Mouse (Mus musculus): ENCODE measurements around the gene Cct8l1. TPM values are rescaled to one million over a fixed set of nuclear protein-coding genes. Genes with fewer than 3 reads are reported as not detected.

Gene Cct8l1
- total RNA-seq (2015; ENCODE audit: low replicate concordance) (not detected in 2 replicates), total RNA-seq (2017; ENCODE audit: low replicate concordance) (not detected in 2 replicates)

DNA sequence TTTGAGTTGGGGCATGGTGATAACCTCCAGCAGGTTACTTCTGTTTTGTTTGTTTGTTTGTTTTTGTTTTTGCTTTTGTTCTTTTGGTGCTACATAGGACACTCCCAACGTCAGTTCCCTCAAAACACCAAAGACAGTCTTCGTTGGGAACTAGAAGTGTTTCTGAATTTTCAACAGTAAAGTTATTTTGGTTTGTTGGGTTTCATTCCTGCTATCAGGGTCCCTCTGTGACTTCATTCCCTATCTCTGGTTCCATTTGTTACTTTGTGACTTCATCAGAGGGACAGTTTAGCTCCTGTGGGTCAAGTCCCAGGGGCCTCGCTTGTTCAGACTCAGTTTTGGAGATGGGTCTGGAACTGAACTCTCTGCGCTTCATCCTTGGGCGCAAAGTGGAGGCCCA lies at the start of gene Cct8l1:
TSS of gene Cct8l1 (plus strand) at position 301 of the 400 bp plus-strand sequence.
- ATAC-seq (replicated peaks; ENCODE audit: low FRiP score, poor library complexity, severe bottlenecking) = no peak

DNA sequence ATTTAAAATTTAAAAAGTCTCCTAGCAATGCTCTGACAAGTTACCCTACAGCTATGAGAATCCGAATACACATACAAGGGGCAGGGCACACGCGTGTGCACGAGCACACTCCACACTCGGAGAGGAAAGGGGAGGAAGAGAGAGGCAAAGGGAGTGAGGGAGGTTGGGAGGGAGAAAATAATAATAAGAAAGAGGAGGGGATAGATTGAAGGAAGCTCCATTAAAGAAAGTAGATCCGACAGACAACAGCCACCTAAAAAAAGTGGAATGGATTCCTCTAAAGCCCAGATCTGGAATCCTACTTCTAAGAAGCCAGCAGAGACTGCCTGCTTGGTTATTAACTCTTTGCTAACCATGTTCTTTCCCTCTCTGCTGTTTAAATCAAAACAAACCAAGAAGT lies 43.8 kb upstream of the Cct8l1 start:
- ATAC-seq (replicated peaks; ENCODE audit: low FRiP score, poor library complexity, severe bottlenecking) = no peak

DNA sequence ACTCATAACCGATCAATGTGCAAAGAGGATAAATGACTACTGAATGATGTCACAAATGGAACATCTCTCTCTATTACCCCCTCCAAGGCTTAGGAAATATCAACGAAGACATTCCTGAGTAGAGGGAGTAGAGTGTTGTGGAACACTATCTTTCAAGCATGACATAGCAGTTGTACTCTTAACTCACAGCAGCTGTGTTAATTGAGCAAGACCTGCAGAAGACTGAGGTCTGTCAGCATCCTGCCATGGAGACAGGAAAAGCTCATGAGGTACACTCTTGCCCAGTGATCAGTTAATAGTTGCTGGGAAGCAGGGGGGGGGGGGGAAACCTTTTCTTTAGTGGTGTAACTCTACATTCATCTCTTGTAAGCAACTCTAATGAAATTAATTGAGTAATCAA lies 40.1 kb upstream of the Cct8l1 start:
- ATAC-seq (replicated peaks; ENCODE audit: low FRiP score, poor library complexity, severe bottlenecking) = no peak

DNA sequence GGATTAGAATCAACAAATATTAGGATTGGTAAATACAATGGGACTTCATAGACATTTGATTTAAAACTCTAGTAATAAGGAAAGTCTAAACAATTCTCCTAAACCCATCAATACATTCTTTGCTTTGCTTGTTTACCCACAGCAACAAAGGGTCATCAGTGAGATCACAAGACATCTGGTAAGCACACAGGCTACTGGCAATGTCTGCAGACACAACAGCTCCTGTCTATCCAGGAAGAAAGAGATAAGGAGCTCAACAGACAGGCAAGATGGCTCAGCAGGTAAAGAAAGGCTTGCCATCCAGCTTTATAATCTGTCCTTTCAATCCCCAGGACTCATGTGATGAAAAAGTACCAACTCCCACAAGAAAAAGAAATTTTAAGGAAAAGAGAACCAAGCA lies 37.0 kb upstream of the Cct8l1 start:
- ATAC-seq (replicated peaks; ENCODE audit: low FRiP score, poor library complexity, severe bottlenecking) = no peak

DNA sequence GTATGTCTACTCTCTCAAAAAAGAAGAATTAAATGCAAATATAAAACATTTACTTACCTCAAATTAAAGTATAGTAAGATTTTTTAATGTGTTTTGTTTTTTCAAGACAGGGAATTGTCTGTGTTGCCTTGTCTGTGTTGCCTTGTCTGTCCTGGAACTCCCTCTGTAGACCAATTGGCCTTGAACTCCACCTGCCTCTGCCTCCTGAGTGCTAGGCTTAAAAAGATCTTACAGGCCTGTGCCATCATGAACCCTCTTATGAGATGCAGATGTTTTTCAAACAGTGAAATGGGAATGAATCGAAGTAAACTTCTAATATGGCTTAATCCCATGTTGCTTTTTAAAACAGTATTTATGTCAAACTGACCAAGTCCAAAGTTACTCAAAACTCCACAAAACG lies 19.2 kb upstream of the Cct8l1 start:
- no peak for ATAC-seq (replicated peaks; ENCODE audit: low FRiP score, poor library complexity, severe bottlenecking)

DNA sequence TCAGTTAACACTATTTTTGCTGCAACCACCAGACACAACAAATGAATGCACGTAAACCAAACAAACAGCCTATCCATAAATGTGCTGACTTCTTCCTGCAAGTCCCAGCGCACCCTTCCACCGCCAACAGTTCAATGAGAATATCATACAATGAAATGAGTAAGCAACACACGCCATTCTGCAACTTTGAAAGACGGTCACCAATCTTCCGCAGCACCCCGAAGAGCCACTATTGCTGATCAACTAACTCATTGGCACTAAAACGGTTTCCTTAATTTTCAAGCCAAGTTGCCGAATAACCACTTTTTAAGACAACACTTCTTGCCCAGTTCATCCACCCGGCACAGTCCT lies 18.5 kb upstream of the Cct8l1 start:
- ATAC-seq (replicated peaks; ENCODE audit: low FRiP score, poor library complexity, severe bottlenecking) = no peak

DNA sequence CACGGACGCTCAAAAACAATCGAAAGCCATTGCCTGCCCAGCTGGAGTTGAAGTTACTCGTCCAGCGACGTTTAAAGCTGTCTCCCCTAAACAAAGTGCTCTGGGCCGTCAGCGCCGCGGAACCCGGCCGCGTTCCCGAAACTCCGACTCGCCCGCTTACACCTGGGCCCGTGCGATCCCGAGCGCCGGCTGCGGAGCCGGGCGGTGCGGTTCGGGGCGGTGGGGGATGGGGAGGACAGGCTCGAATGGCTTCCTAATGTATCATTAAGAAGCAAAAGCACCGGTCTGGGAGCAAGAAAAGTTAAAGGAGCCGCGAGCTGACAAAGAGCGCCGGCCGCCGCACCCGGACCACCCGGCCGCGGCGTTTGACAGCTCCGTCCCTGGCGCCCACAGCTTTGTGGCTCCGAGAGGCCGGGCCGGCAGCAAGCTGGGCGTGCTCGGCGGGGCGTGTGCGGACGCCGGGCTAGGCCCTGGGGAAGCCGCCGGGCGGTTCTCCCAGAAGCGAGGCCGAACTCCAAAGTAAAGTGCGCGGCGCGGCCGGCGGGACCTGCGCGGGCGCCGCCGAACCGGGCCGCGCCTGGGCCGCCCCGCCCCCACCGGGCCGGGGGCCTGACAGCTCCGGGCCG lies 18.0 kb upstream of the Cct8l1 start:
- peak; percentile 57 for ATAC-seq (replicated peaks; ENCODE audit: low FRiP score, poor library complexity, severe bottlenecking)

DNA sequence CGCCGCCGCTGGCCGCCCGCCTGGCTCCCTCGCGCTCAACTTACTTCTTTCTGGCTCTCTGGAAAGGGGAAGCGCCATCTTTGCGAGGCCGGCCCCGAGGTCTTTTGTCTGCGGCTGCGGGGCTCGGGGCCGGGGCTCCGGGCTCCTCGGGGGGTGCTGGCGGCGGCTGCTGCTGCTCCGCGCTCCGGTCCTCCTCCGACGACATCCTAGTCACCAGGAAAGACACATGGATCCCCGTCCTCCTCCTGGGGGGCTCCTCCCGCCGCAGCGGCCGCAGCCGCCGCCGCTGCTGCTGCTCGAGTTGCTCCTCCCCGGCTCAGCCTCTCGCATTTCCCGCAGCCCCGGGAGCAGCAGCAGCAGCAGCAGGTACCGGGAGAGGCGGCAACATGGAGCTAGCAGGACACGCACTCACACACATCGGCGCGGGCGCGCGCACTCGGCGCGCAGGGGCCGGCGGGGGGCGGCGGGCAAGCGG lies 17.5 kb upstream of the Cct8l1 start, which contains the start of gene Kmt2c:
TSS of gene Kmt2c (minus strand) at position 438 of the 475 bp plus-strand sequence.
- no peak for ATAC-seq (replicated peaks; ENCODE audit: low FRiP score, poor library complexity, severe bottlenecking)

DNA sequence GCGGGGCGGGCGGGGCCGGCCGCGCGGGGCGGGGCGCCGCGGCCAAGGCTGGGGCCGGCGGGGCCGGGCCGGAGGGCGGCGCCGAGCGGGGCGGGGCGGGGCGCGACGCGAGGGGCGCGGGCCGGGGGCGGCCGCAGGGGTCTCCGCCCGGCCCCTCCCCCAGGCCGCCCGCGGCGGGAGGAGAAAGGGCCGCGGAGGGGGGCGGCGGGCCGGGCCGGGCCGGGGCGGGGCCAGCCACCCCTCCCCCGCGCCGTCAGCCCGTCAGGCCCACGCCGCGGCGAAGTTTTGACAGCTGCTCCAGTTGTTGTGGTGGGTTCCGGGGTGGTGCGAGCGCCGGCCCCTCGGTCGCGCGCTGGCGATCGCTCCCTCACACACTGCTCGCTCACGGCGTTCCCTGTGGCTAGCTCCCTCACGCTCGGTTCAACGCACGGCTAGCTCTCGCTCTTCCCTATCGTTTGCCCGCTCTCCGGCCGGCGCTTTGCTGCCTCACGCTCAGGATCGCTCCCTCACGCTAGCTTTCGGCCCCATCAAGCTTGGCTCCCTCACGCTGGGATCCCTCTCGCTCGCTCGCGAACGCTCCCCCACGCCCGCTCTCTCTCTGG lies 16.9 kb upstream of the Cct8l1 start:
- peak; percentile 40 for ATAC-seq (replicated peaks; ENCODE audit: low FRiP score, poor library complexity, severe bottlenecking)

DNA sequence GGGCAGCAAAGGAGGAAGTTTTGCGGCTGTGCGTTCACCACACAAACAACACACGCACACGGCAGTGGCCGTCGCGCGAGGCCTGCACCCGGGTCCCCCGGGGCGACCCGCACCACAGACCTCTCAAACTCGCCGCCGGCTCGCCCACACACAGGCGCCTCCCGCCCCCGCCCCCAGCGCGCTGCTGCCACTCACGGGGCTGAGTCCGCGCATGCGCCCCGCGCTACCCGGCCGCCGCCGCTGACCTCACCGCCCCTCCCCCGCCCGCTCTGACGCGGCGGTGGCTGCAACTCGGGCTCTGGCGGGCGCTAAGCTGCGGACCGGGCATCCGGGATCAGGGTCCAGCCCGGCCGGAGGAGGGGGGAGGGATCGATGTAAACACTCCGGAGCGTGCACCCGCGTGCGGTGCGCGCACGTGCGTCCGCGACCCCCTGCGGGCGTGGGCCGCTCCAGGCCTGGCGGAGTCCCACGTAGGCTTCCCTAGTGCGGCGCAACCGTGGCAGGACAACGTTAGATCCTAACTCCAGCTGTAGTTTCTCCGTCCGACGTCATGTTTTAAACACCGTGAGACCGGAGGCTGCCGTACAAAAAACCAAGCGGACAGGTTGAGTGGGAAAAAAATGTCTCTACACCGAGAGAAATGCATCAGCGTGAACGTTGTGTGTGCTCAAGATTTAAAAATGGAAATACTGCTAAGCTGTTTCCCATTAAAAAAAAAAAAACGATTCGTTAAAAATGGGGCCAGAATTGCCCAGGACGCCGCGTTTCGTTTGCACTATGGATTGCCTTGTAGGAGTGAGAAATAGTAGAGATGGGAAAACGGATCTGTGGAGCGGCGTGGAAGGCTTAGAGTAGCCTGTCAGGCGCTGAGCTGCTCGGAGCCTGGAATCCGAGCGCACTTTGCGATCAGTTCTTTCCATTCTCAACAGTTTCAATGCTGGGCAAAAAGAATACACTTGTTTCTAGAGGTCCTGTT lies 16.2 kb upstream of the Cct8l1 start:
- ATAC-seq (replicated peaks; ENCODE audit: low FRiP score, poor library complexity, severe bottlenecking) = peak; percentile 78

DNA sequence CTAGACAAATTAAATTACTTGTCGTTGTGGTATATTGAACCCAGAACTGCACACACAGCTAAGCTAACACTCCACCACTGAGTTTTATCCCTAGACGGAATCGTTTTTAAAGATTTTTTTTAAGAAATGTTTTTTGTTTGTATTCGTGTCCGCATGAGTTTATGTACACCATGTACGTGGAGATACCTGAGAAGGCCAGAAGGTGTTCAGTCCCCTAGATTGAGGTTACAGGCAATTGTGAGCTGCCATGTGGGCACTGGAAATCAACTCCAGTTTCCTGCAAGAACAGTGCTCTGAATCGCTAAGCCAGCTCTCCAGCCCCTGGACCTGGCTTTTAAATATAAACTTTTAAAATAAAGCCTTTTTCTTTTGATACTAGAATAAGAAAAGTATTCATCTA lies 15.2 kb upstream of the Cct8l1 start:
- no peak for ATAC-seq (replicated peaks; ENCODE audit: low FRiP score, poor library complexity, severe bottlenecking)

DNA sequence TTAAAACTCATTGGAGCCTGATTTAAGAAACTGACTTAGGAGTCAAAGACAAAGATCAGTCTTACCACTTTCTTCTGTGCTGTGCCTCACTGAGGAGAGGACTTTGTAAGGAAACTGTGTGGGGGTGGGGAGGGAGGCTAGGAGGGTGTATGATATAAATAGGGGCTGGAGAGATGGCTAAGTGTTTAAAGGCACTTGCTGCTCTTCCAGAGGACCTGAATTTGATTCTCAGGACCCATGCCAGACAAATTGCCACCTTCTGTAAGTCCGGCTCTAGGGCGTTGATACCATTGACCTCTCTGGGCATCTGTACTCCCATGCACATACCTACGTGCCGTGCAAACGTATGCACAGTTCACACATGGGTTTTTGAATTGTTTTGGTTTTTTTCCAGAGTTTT lies 9.8 kb upstream of the Cct8l1 start:
- ATAC-seq (replicated peaks; ENCODE audit: low FRiP score, poor library complexity, severe bottlenecking) = no peak

DNA sequence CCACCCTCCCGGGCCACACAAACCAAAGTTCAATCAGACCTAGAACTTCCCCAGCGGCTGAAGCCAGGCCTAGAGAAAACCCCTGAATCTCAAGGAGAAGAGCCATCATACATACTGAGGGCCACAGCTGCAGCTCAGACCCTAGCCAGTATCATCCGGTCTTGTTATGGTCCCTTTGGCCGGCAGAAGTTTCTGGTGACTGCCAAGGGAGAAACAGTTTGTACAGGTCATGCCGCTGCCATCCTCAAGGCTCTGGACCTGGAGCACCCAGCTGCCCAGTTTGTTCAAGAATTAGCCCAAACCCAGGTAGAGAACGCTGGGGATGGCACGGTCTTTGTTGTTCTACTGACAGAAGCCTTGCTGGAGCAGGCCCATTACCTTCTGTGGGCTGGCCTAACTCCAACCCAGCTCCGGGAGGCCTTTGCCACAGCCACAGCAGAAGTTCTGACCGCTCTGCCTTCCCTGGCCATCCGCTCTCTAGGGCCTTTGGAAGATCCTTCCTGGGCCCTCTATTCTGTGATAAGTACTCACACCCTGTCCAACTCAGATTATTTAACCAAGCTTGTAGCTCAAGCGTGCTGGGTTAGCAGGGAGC lies 531 bp downstream of the Cct8l1 start:
- no peak for ATAC-seq (replicated peaks; ENCODE audit: low FRiP score, poor library complexity, severe bottlenecking)

DNA sequence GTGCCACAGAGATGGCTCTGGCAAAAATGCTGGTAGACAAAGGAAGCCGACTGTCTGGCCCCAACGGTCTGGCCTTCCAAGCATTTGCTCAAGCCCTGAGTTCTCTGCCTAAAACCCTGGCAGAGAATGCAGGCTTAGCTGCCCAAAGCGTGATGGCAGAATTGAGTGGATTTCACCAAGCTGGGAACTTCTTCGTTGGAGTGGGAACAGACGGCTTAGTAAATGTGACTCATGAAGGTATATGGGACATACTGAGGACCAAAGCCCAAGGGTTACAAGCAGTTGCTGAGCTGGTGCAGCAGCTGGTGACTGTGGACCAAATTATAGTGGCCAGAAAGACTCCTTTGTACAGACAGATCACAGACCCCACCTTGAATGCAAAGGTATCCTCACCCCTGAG lies 1.7 kb downstream of the Cct8l1 start:
- no peak for ATAC-seq (replicated peaks; ENCODE audit: low FRiP score, poor library complexity, severe bottlenecking)

DNA sequence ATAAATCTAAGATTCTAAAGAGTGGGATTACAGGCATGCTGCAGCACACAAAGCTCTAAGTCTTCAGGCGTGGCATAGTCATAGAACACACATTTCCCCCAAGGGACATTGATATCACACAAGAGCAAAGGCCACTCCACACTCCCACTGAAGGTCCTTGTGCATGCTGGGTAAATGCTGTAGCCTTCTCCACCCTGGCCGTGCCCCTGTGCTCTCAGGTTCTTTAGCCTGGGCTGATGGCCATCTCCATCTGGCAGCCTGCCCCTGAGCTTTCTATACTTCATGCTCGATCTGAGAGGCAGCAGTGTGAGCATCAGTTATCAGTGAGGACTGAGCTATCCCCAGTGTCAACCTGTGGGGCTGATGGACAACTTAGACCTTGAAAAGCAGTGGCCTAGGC lies 4.0 kb downstream of the Cct8l1 start:
- no peak for ATAC-seq (replicated peaks; ENCODE audit: low FRiP score, poor library complexity, severe bottlenecking)

DNA sequence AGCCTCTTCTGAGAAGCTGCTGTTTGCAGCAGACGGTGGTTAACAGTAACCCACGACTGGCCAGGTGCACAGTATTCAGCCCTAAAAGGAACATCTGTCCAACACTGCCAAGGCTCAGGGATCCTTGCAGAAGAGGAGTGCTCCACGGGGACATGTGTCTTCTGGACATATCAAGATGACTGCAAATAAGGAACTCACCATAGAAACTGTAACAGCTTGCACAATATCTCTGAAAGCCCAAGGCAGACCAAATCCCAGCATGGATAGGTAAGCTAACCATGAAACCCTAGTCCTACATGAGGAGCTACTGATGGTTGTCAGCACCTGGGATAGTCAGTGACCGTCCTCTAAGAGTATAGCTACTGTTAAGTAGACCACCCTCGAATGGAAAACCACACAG lies 5.6 kb downstream of the Cct8l1 start:
- no peak for ATAC-seq (replicated peaks; ENCODE audit: low FRiP score, poor library complexity, severe bottlenecking)

DNA sequence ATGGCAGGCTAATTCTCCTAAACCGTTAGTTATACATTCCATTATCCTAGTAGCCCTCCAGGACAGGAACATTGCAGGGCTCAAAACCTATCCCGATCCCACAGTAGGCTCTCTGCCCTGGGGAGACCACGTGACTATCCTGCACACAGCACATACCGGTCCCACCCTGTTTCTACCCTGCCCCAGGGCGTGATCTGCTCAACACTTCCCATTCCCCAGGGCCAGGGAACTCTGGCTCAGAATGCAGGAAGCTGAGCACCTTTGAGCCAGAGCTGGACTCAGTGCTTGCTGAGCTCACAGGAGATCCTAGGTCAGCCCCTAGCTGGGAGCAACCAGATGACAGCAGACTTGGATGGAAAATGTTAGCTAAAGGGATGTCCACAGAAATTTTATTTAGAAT lies 10.2 kb downstream of the Cct8l1 start:
- ATAC-seq (replicated peaks; ENCODE audit: low FRiP score, poor library complexity, severe bottlenecking) = no peak

DNA sequence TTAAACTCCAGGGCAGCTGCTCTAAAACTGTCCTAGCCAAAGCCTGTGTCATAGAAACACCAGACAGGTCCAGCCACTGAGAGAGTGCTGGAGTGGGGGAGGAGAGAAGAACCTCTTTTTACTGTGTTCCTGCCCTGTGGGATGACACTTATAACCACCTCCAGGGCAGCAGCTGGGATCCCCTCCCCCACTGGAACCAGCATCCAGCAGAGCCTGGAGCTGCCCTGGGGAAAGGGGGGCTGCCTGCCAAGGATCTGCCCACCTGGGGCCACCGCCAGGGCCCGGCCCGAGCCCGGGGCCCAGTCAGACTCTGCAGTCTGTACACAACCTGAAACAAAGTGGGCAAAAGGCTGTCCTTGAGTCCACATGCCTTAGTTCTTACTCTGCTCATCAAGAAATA lies 11.1 kb downstream of the Cct8l1 start:
- ATAC-seq (replicated peaks; ENCODE audit: low FRiP score, poor library complexity, severe bottlenecking) = no peak

DNA sequence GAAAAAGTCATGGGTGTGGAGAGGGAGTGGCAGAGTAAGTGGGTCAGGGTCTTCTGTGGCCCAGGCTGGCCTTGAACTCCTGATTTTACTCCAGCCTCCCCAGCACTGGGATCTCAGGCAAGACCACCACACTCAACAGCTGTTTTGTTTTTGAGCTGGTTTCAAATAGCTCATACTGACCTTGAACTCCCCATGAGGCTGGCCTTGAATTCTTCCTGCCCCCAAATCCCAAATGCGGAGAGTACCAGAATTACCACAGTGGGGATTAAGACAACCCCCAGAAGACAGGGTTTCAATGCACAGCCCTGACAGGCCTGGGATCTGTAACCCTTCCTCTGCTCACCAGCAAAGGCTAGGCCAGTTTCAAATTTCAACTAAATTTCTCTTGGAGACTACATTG lies 12.1 kb downstream of the Cct8l1 start:
- no peak for ATAC-seq (replicated peaks; ENCODE audit: low FRiP score, poor library complexity, severe bottlenecking)

DNA sequence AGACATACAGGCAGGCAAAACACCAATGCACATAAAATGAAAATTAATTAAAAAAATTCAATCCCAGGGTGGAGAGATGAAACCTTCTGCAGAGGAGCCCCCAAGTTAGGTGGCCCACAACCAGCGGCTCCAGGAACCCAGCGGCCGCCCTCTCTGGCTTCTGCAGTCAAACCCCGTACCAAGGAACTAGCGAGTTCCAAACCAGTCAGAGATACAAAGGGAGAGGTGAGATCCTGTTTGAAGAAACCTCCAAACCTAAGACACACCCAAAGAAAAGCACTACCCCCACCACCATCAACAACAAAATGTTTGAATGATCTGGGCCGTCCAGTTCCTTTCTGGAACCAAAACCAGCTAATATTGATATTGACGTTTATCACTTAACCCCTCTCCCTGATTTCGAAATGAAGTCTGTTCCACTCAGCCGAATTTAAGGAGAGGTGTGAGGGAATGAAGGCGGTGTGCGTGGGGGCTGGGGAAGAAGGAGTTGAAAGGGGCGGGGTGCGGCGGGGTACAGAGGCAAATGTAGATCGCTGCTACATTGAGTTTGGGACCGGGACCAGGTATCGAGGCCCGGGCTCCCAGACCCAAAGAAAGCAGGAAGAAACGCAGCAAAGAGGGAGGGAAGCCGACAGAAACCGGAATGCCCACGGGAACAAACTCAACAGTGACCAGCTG lies 13.1 kb downstream of the Cct8l1 start:
- ATAC-seq (replicated peaks; ENCODE audit: low FRiP score, poor library complexity, severe bottlenecking) = no peak; the same call in 1 of the 2 replicates

All from erythroblast, adult 5-6 weeks (primary cell).